Mouse (Mus musculus): Measurements from ENCODE around the gene Ssb. TPM values are rescaled to one million over a fixed set of nuclear protein-coding genes. Genes with fewer than 3 reads are reported as not detected.

Ssb gene
- polyA plus RNA-seq, 1 experiment from 2014 or later: 103 TPM

DNA sequence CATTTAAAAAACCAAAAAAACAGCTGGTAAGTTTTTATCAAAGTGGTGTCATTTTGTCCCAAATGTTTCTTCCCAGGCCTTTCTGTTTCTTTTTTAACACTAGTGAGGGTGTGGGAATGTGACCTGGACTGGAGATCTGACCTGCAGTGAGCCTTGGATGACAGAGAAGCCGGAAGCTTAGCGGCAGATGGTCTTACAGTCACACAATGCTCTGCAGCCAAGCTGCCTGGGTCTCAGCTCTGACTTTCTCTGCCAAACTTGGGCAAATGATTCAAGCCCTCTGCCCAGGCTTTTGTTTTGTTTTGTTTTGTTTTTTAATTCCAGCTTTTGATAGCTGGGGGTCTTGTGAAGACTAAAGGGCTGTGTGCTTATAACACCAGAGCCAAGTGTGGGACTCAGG is 35.0 kb upstream of the Ssb start:
- no peak for ATAC-seq (ENCODE audit: low read depth)
- no peak overlapping the region for H3K27ac ChIP-seq (ENCODE audit: low read length)
- WGBS (ENCODE audit: insufficient replicate concordance): 83% methylated on average over 2 of the region's 2 CpGs
- H3K9me3 ChIP-seq (replicated peaks; ENCODE audit: control insufficient read depth, low read length): no peaks in the 10 kb centered on the region
- H3K9ac ChIP-seq (ENCODE audit: low read depth, low read length): no peak overlapping the region
- H3K4me1 ChIP-seq (ENCODE audit: control insufficient read depth, low read depth, low read length): peaks cover 17% of the 10 kb centered on the region
- H3K4me3 ChIP-seq (ENCODE audit: low read depth, low read length): no peak overlapping the region
- H3K4me2 ChIP-seq (ENCODE audit: low read depth, low read length): no peak overlapping the region
- no peaks in the 10 kb centered on the region for H3K27me3 ChIP-seq (ENCODE audit: control insufficient read depth, insufficient read depth, low read depth, low read length)
- H3K36me3 ChIP-seq (ENCODE audit: control insufficient read depth, insufficient read depth): peaks cover 18% of the 10 kb centered on the region

DNA sequence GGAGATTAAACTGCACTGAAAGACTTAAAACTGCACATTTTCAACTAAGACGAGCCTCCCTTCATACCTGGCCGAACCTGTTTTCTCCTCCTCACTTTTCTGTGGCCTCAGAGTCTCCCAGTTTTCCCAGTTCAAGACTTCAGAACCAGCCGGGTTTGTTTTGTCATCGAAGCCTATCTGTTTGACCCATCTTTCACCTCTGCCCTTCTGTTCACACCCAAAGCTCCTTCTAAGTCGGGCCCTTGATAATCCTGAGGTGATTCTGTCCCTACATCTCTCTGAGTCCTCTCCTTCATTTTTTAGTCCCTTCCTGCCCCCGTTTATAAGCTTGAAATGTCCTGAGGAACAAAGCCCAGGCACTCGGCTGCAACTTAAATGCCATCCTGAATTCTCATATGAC is 33.3 kb upstream of the Ssb start:
- H3K4me1 ChIP-seq (ENCODE audit: control insufficient read depth, low read depth, low read length): peaks cover 13% of the 10 kb centered on the region

GRCm38 (mm10) chr2:69829680-69830079 is 31.7 kb upstream of the Ssb start:
- H3K27ac ChIP-seq (ENCODE audit: low read length): no peak overlapping the region
- no peak overlapping the region for H3K9ac ChIP-seq (ENCODE audit: low read depth, low read length)
- WGBS (ENCODE audit: insufficient replicate concordance): 40% methylated on average over 2 of the region's 2 CpGs
- H3K4me3 ChIP-seq (ENCODE audit: low read depth, low read length): no peak overlapping the region
- peaks cover 31% of the 10 kb centered on the region for H3K36me3 ChIP-seq (ENCODE audit: control insufficient read depth, insufficient read depth)
- H3K9me3 ChIP-seq (replicated peaks; ENCODE audit: control insufficient read depth, low read length): no peaks in the 10 kb centered on the region
- peak; percentile 64 for ATAC-seq (ENCODE audit: low read depth)
- peaks cover 6% of the 10 kb centered on the region for H3K4me1 ChIP-seq (ENCODE audit: control insufficient read depth, low read depth, low read length)
- H3K27me3 ChIP-seq (ENCODE audit: control insufficient read depth, insufficient read depth, low read depth, low read length): no peaks in the 10 kb centered on the region
- H3K4me2 ChIP-seq (ENCODE audit: low read depth, low read length): no peak overlapping the region

More for the DNA sequence above, 33.3 kb upstream of the Ssb start:
- WGBS (ENCODE audit: insufficient replicate concordance): 54% methylated on average over 7 of the region's 7 CpGs
- Histone ChIP-seq H3K9me3 (replicated peaks; ENCODE audit: control insufficient read depth, low read length) (no peaks in the 10 kb centered on the region), H3K27ac (ENCODE audit: low read length) (no peak overlapping the region), H3K4me2 (ENCODE audit: low read depth, low read length) (no peak overlapping the region), H3K4me3 (ENCODE audit: low read depth, low read length) (no peak overlapping the region), H3K27me3 (ENCODE audit: control insufficient read depth, insufficient read depth, low read depth, low read length) (no peaks in the 10 kb centered on the region), H3K9ac (ENCODE audit: low read depth, low read length) (no peak overlapping the region), H3K36me3 (ENCODE audit: control insufficient read depth, insufficient read depth) (peaks cover 18% of the 10 kb centered on the region)
- no peak for ATAC-seq (ENCODE audit: low read depth)

- Histone ChIP-seq H3K27ac (ENCODE audit: low read length) (no peak overlapping the region), H3K4me2 (ENCODE audit: low read depth, low read length) (no peak overlapping the region), H3K27me3 (ENCODE audit: control insufficient read depth, insufficient read depth, low read depth, low read length) (no peaks in the 10 kb centered on the region), H3K4me3 (ENCODE audit: low read depth, low read length) (no peak overlapping the region), H3K9ac (ENCODE audit: low read depth, low read length) (no peak overlapping the region), H3K4me1 (ENCODE audit: control insufficient read depth, low read depth, low read length) (peaks cover 4% of the 10 kb centered on the region), H3K36me3 (ENCODE audit: control insufficient read depth, insufficient read depth) (peaks cover 33% of the 10 kb centered on the region), H3K9me3 (replicated peaks; ENCODE audit: control insufficient read depth, low read length) (no peaks in the 10 kb centered on the region)
- 61% methylated on average over 8 of the region's 8 CpGs for WGBS (ENCODE audit: insufficient replicate concordance)
- no peak for ATAC-seq (ENCODE audit: low read depth)
Measured at GRCm38 (mm10) chr2:69830116-69830515, 31.2 kb upstream of the Ssb start.

DNA sequence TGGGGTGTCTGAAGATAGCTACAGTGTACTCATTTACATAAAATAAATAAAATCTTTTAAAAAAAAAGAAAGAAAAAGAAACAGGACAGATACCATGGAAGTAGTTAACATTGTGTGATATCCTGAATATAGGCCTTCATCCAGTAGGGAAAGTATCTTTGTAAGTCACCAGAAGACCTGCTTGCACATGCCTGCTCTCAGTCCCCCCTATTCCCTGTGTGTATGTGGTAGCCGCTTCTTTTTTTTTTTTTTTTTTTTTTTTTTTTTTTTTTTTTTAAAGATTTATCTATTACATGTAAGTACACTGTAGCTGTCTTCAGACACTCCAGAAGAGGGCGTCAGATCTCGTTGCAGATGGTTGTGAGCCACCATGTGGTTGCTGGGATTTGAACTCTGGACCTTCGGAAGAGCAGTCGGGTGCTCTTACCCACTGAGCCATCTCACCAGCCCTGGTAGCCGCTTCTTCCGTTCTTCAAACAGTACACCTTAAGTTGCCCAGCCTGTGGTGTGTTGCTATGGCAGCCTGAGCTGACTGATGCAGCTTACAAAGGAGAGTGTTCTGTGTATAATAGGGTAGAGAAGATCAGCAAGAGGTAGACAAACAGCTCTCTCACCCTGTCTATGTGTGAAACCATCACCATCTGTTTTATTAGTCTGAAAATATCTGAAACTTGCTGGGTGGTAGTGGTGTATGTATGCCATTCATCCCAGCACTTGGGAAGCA is 24.0 kb upstream of the Ssb start:
- H3K4me1 ChIP-seq (ENCODE audit: control insufficient read depth, low read depth, low read length): no peaks in the 10 kb centered on the region
- H3K9ac ChIP-seq (ENCODE audit: low read depth, low read length): no peak overlapping the region
- H3K4me2 ChIP-seq (ENCODE audit: low read depth, low read length): no peak overlapping the region
- peaks cover 19% of the 10 kb centered on the region for H3K36me3 ChIP-seq (ENCODE audit: control insufficient read depth, insufficient read depth)
- no peak overlapping the region for H3K27ac ChIP-seq (ENCODE audit: low read length)
- H3K9me3 ChIP-seq (replicated peaks; ENCODE audit: control insufficient read depth, low read length): no peaks in the 10 kb centered on the region
- ATAC-seq (ENCODE audit: low read depth): no peak
- 81% methylated on average over 5 of the region's 7 CpGs for WGBS (ENCODE audit: insufficient replicate concordance)
- no peaks in the 10 kb centered on the region for H3K27me3 ChIP-seq (ENCODE audit: control insufficient read depth, insufficient read depth, low read depth, low read length)
- H3K4me3 ChIP-seq (ENCODE audit: low read depth, low read length): no peak overlapping the region

DNA sequence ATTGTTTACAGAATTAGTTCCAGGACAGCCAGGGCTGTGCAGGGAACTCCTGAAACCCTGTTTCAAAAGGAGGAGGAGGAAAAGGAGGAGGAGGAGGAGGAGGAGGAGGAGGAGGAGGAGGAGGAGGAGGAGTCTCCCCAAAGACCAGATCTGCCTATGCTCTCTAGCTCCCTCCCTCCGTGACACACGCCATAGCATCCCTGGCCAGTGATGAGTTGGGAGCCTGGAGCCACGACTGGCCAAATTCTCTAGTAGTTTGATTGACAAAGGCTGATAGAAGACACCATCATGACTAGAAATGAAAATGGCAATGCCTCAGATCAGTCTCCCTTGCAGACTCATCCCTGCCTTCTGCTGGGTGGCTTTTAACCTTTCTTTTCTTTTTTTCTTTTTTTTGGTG is 23.4 kb upstream of the Ssb start:
- Histone ChIP-seq H3K4me1 (ENCODE audit: control insufficient read depth, low read depth, low read length) (no peaks in the 10 kb centered on the region), H3K9me3 (replicated peaks; ENCODE audit: control insufficient read depth, low read length) (no peaks in the 10 kb centered on the region), H3K27ac (ENCODE audit: low read length) (no peak overlapping the region), H3K4me2 (ENCODE audit: low read depth, low read length) (no peak overlapping the region), H3K9ac (ENCODE audit: low read depth, low read length) (no peak overlapping the region), H3K4me3 (ENCODE audit: low read depth, low read length) (no peak overlapping the region), H3K36me3 (ENCODE audit: control insufficient read depth, insufficient read depth) (peaks cover 19% of the 10 kb centered on the region), H3K27me3 (ENCODE audit: control insufficient read depth, insufficient read depth, low read depth, low read length) (no peaks in the 10 kb centered on the region)
- ATAC-seq (ENCODE audit: low read depth): peak; percentile 30; the same call in 1 of the 2 replicates
- WGBS (ENCODE audit: insufficient replicate concordance): 41% methylated on average over 3 of the region's 3 CpGs

- H3K27me3 ChIP-seq (ENCODE audit: control insufficient read depth, insufficient read depth, low read depth, low read length): no peaks in the 10 kb centered on the region
- no peak for ATAC-seq (ENCODE audit: low read depth)
Measured at GRCm38 (mm10) chr2:69838707-69839106, 22.7 kb upstream of the Ssb start.

GRCm38 (mm10) chr2:69840261-69840660 is 21.1 kb upstream of the Ssb start:
- no peaks in the 10 kb centered on the region for H3K27me3 ChIP-seq (ENCODE audit: control insufficient read depth, insufficient read depth, low read depth, low read length)
- H3K4me2 ChIP-seq (ENCODE audit: low read depth, low read length): no peak overlapping the region
- H3K9me3 ChIP-seq (replicated peaks; ENCODE audit: control insufficient read depth, low read length): no peaks in the 10 kb centered on the region
- peaks cover 5% of the 10 kb centered on the region; the same call in 1 of the 2 replicates for H3K36me3 ChIP-seq (ENCODE audit: control insufficient read depth, insufficient read depth)
- no peak for ATAC-seq (ENCODE audit: low read depth)
- no peak overlapping the region for H3K9ac ChIP-seq (ENCODE audit: low read depth, low read length)
- no peak overlapping the region for H3K4me3 ChIP-seq (ENCODE audit: low read depth, low read length)
- H3K4me1 ChIP-seq (ENCODE audit: control insufficient read depth, low read depth, low read length): no peaks in the 10 kb centered on the region
- no peak overlapping the region for H3K27ac ChIP-seq (ENCODE audit: low read length)
- 43% methylated on average over 6 of the region's 6 CpGs for WGBS (ENCODE audit: insufficient replicate concordance)

More at GRCm38 (mm10) chr2:69838707-69839106, 22.7 kb upstream of the Ssb start:
- Histone ChIP-seq H3K9ac (ENCODE audit: low read depth, low read length) (no peak overlapping the region), H3K4me3 (ENCODE audit: low read depth, low read length) (no peak overlapping the region), H3K4me1 (ENCODE audit: control insufficient read depth, low read depth, low read length) (no peaks in the 10 kb centered on the region), H3K4me2 (ENCODE audit: low read depth, low read length) (no peak overlapping the region), H3K36me3 (ENCODE audit: control insufficient read depth, insufficient read depth) (peaks cover 14% of the 10 kb centered on the region), H3K9me3 (replicated peaks; ENCODE audit: control insufficient read depth, low read length) (no peaks in the 10 kb centered on the region), H3K27ac (ENCODE audit: low read length) (no peak overlapping the region)

DNA sequence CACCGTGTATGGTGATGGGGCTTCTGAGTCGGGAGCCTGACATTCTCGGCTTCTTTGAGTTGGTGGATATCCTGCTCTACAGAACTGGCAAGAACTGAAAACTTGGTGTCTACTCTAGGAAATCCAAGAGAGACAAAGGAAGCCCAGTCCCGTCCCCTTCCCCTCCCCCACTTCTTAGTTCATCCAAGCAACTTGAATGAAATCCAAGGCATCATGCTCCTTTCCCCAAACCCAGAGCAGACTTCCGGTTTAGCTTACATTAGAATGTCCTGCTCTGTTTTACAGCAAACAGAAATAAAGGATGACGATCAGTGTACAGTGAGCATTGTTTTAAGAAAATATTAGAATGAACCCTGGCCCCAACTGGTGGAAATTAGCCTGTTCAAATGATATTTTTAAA is 12.1 kb upstream of the Ssb start:
- no peaks in the 10 kb centered on the region for H3K36me3 ChIP-seq (ENCODE audit: control insufficient read depth, insufficient read depth)
- peaks cover 7% of the 10 kb centered on the region for H3K4me1 ChIP-seq (ENCODE audit: control insufficient read depth, low read depth, low read length)
- 65% methylated on average over 6 of the region's 6 CpGs for WGBS (ENCODE audit: insufficient replicate concordance)
- no peaks in the 10 kb centered on the region for H3K27me3 ChIP-seq (ENCODE audit: control insufficient read depth, insufficient read depth, low read depth, low read length)
- no peak overlapping the region for H3K4me3 ChIP-seq (ENCODE audit: low read depth, low read length)
- H3K9ac ChIP-seq (ENCODE audit: low read depth, low read length): no peak overlapping the region
- H3K27ac ChIP-seq (ENCODE audit: low read length): no peak overlapping the region
- no peaks in the 10 kb centered on the region for H3K9me3 ChIP-seq (replicated peaks; ENCODE audit: control insufficient read depth, low read length)
- ATAC-seq (ENCODE audit: low read depth): no peak
- no peak overlapping the region for H3K4me2 ChIP-seq (ENCODE audit: low read depth, low read length)
